Mouse (Mus musculus): ENCODE data around the gene Wwc1. TPM values are rescaled to one million over a fixed set of nuclear protein-coding genes. Genes with fewer than 3 reads are reported as not detected.

Wwc1 gene
- polyA plus RNA-seq, 1 experiment from 2014 or later: 17.4 TPM

DNA sequence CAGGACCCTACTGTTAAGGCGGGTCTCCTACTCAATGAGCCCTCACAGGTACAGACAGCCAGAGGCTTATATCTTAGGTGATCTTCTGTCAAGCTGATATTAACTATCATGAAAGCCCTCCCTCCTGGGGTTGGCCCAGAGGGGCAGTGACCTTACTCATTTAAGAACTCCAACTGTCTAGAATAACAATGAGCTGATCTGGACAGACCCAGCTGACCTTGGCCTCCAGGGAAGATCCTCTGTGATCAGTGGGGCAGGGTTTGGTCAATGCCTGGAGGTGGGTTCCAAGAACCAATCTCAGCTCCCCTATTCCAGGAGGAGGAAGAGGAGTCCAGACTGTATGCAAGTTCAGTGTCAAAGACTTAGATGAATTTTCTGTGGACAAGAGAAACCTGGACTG is 45.2 kb downstream of the Wwc1 start:
- no peak overlapping the region for H3K4me2 ChIP-seq
- H3K27me3 ChIP-seq (ENCODE audit: insufficient read depth, low read length): no peaks in the 10 kb centered on the region
- DNase-seq (no peak), ATAC-seq (ENCODE audit: insufficient read depth) (no peak)
- H3K9ac ChIP-seq: no peak overlapping the region
- H3K36me3 ChIP-seq (ENCODE audit: insufficient read depth): no peaks in the 10 kb centered on the region
- no peak overlapping the region for H3K27ac ChIP-seq (ENCODE audit: low read depth)
- TF ChIP-seq CTCF (IDR thresholded peaks at IDR 0.05; ENCODE audit: low read depth): no peak
- WGBS: 80% methylated on average over 1 of the region's 1 CpGs
- peaks cover 8% of the 10 kb centered on the region; the same call in 1 of the 2 replicates for H3K4me1 ChIP-seq (ENCODE audit: insufficient read depth)
- no peaks in the 10 kb centered on the region for H3K9me3 ChIP-seq (ENCODE audit: low read depth, low read length)
- H3K4me3 ChIP-seq (ENCODE audit: low read depth, low read length): no peak overlapping the region

DNA sequence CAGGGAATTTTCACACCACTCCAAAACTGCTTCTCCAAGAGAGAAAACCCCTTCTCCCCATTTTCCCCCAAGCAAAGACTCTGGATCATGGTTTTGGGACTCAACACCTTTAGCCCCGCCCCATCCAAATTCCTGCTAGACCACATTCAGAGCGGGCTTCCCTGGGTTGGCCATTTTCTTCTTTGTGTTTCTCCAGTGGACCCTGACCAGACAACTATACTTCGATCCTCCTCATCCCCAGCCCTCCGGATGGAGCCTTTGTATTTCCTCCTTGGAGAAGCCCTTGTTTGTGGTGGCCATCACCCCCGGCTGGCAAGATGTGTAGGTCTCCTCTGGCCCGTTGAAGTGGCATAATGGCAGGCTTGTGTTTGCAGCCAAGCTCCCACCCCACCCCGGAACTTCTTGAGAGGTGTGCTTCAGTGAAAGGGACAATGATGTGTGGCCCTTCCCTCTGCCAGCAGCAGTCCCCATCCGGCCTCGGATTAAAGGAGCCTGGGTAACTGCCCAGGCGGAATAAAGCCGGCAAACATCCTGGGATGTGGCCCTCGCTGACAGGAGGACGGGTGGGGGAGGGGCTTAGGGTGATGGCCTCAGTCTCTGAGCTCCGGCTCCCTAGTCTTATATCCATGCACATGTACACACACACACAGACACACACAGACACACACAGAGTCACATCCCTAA is 46.8 kb downstream of the Wwc1 start:
- Histone ChIP-seq H3K4me3 (ENCODE audit: low read depth, low read length) (no peak overlapping the region), H3K27me3 (ENCODE audit: insufficient read depth, low read length) (no peaks in the 10 kb centered on the region), H3K4me1 (ENCODE audit: insufficient read depth) (peaks cover 8% of the 10 kb centered on the region; the same call in 1 of the 2 replicates), H3K27ac (ENCODE audit: low read depth) (peak overlapping the region; percentile 50; the same call in 1 of the 2 replicates), H3K9ac (no peak overlapping the region), H3K4me2 (peak overlapping the region; percentile 12; the same call in 1 of the 2 replicates), H3K36me3 (ENCODE audit: insufficient read depth) (no peaks in the 10 kb centered on the region), H3K9me3 (ENCODE audit: low read depth, low read length) (no peaks in the 10 kb centered on the region)
- TF ChIP-seq CTCF (IDR thresholded peaks at IDR 0.05; ENCODE audit: low read depth): no peak
- DNase-seq (no peak), ATAC-seq (ENCODE audit: insufficient read depth) (peak; percentile 48)
- WGBS: 24% methylated on average over 14 of the region's 14 CpGs

DNA sequence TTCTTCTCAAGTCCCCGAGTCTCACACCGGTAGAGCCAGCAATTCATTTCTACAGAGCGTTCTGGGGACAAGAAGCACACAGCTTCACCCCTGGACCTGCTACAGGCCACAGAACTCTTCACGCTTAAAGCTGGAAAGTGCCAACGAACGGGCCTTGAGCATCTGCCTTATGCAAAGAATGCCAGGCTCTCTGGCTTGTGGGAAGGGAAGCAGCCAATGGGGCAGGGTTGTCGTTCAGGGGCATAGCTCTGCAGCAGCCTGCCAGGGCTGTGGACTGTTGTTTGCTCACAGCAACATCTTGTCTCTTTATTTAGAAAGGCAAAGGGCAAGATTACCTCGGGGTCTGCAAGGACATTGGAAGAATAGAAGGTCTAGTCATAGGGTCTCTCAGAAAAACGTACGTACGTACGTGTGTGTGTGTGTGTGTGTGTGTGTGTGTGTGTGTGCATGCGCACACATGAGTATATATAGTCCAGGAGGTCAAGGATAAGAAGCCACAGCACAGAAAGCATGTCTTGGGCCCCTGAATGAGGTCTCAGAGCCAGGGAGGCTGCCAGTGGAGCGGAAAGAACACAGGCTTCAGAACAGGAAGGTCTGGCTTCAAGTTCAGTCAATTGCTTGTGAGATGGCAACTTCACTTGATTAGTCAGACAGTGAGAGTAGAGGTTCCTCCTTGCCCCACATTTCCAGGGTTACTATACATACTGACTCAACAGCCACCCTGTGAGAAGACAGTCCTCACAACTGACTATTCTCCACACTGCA is 48.0 kb downstream of the Wwc1 start:
- H3K4me3 ChIP-seq (ENCODE audit: low read depth, low read length): no peak overlapping the region

DNA sequence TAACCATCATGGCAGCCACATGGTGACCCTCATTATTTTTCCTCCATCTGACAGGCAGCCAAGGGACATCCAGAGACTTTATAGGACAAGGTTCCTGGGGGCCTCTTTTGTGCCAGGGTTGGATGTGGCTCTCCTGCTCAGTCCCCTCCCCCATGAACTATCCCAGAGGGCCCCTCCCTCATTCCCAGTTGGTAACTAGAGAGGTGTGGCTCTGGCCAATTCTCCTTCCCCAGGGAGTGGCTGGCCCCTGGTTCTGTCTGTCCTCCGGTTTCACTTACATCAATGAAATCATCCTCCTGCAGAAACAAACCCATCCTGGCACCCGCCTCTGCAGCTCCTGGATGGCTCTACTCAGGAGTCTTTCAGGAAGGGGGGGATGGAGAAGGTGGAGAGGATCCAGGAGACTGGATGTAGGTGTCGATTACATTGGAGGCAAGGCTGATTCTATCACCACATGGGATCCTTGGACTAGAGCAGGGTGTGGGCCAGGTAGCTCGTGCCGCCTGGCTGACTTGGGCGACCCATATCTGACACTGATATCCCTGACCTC is 49.7 kb downstream of the Wwc1 start:
- DNase-seq: no peak
- no peaks in the 10 kb centered on the region for H3K9me3 ChIP-seq (ENCODE audit: low read depth, low read length)
- H3K9ac ChIP-seq: no peak overlapping the region
- no peak overlapping the region for H3K27ac ChIP-seq (ENCODE audit: low read depth)
- no peak for ATAC-seq (ENCODE audit: insufficient read depth)
- H3K4me2 ChIP-seq: no peak overlapping the region
- no peaks in the 10 kb centered on the region for H3K36me3 ChIP-seq (ENCODE audit: insufficient read depth)
- peaks cover 8% of the 10 kb centered on the region; the same call in 1 of the 2 replicates for H3K4me1 ChIP-seq (ENCODE audit: insufficient read depth)
- WGBS: 83% methylated on average over 6 of the region's 6 CpGs
- TF ChIP-seq CTCF (IDR thresholded peaks at IDR 0.05; ENCODE audit: low read depth): no peak
- H3K4me3 ChIP-seq (ENCODE audit: low read depth, low read length): no peak overlapping the region
- H3K27me3 ChIP-seq (ENCODE audit: insufficient read depth, low read length): no peaks in the 10 kb centered on the region

More for the DNA sequence above, 48.0 kb downstream of the Wwc1 start:
- no peak for TF ChIP-seq CTCF (IDR thresholded peaks at IDR 0.05; ENCODE audit: low read depth)
- H3K9me3 ChIP-seq (ENCODE audit: low read depth, low read length): no peaks in the 10 kb centered on the region
- H3K9ac ChIP-seq: no peak overlapping the region
- no peak overlapping the region for H3K4me2 ChIP-seq
- H3K4me1 ChIP-seq (ENCODE audit: insufficient read depth): peaks cover 8% of the 10 kb centered on the region; the same call in 1 of the 2 replicates
- H3K27ac ChIP-seq (ENCODE audit: low read depth): no peak overlapping the region
- no peak for DNase-seq
- ATAC-seq (ENCODE audit: insufficient read depth): no peak
- WGBS: 74% methylated on average over 14 of the region's 14 CpGs
- no peaks in the 10 kb centered on the region for H3K36me3 ChIP-seq (ENCODE audit: insufficient read depth)
- H3K27me3 ChIP-seq (ENCODE audit: insufficient read depth, low read length): no peaks in the 10 kb centered on the region

GRCm38 (mm10) chr11:35928453-35928852 is 51.9 kb downstream of the Wwc1 start:
- Histone ChIP-seq H3K9me3 (ENCODE audit: low read depth, low read length) (no peaks in the 10 kb centered on the region), H3K36me3 (ENCODE audit: insufficient read depth) (no peaks in the 10 kb centered on the region), H3K4me3 (ENCODE audit: low read depth, low read length) (no peak overlapping the region), H3K9ac (no peak overlapping the region), H3K27me3 (ENCODE audit: insufficient read depth, low read length) (no peaks in the 10 kb centered on the region), H3K4me2 (no peak overlapping the region), H3K27ac (ENCODE audit: low read depth) (no peak overlapping the region), H3K4me1 (ENCODE audit: insufficient read depth) (peaks cover 5% of the 10 kb centered on the region; the same call in 1 of the 2 replicates)
- 90% methylated on average over 12 of the region's 12 CpGs for WGBS
- ATAC-seq (ENCODE audit: insufficient read depth) (no peak), DNase-seq (no peak)
- TF ChIP-seq CTCF (IDR thresholded peaks at IDR 0.05; ENCODE audit: low read depth): no peak

DNA sequence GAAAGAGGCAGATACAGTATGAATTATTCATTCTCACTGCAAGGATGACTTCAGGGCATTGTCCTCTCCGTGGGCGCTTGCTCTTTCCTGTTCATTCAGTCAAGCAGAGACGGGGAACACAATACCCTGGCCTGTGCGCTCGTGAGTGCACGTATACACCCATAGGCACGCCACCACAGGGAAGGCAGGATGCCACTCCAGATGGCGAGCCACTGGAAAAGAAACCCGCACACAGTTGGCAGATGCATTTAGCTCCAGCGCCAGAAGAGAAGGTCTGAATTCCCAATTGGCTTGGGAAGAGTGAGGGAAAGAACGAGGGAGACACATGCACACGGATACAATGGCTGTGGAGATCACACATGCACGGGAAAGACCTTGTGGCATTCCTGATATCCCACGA is 53.0 kb downstream of the Wwc1 start:
- WGBS: 81% methylated on average over 14 of the region's 14 CpGs
- no peak for TF ChIP-seq CTCF (IDR thresholded peaks at IDR 0.05; ENCODE audit: low read depth)
- ATAC-seq (ENCODE audit: insufficient read depth) (no peak), DNase-seq (no peak)
- Histone ChIP-seq H3K27ac (ENCODE audit: low read depth) (no peak overlapping the region), H3K27me3 (ENCODE audit: insufficient read depth, low read length) (no peaks in the 10 kb centered on the region), H3K9ac (no peak overlapping the region), H3K4me1 (ENCODE audit: insufficient read depth) (0 out of 2 replicates have a peak, but pooled peaks cover 4% of the 10 kb centered on the region), H3K9me3 (ENCODE audit: low read depth, low read length) (no peaks in the 10 kb centered on the region), H3K36me3 (ENCODE audit: insufficient read depth) (no peaks in the 10 kb centered on the region), H3K4me3 (ENCODE audit: low read depth, low read length) (no peak overlapping the region), H3K4me2 (no peak overlapping the region)

DNA sequence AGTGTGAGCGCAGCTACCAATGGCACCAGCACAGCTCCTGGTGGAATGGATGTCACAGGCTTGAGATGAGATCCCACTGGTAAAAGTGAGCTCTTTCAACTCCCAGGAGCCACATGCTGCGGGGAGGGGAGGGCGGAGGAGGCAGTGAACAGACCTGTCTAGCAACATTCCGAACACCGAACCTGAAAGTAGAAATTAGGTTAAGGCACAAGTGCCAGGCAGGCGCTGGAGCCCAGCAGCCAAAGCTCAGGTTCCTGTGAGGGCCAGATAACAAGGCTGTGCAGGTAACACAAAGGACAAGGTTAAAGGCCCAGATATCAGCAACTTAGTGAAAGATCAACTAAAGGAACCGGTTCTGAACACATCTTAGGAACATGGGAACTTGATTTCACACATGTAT is 54.7 kb downstream of the Wwc1 start:
- Histone ChIP-seq H3K9me3 (ENCODE audit: low read depth, low read length) (no peaks in the 10 kb centered on the region), H3K27ac (ENCODE audit: low read depth) (peak overlapping the region; percentile 87), H3K27me3 (ENCODE audit: insufficient read depth, low read length) (no peaks in the 10 kb centered on the region), H3K4me1 (ENCODE audit: insufficient read depth) (peaks cover 11% of the 10 kb centered on the region; the same call in 1 of the 2 replicates), H3K36me3 (ENCODE audit: insufficient read depth) (no peaks in the 10 kb centered on the region), H3K4me3 (ENCODE audit: low read depth, low read length) (no peak overlapping the region), H3K4me2 (peak overlapping the region; percentile 39), H3K9ac (no peak overlapping the region)
- peak; percentile 79 for ATAC-seq (ENCODE audit: insufficient read depth)
- DNase-seq: peak; percentile 76
- no peak for TF ChIP-seq CTCF (IDR thresholded peaks at IDR 0.05; ENCODE audit: low read depth)
- 54% methylated on average over 7 of the region's 7 CpGs for WGBS
